Mouse (Mus musculus): Measurements from ENCODE around the gene Tmem132a.

- no peak for TF ChIP-seq CTCF (IDR thresholded peaks at IDR 0.05; ENCODE audit: extremely low read depth, insufficient read length, insufficient replicate concordance, low read depth, low read length)
- TF ChIP-seq POLR2A (IDR thresholded peaks at IDR 0.05; ENCODE audit: low read depth, low read length), result no peak
These were observed 26.8 kb downstream of the Tmem132a start for GRCm38 (mm10) chr19:10842914-10843313.

Data from small intestine, adult 2 months (tissue).